In the genomic region with DNA sequence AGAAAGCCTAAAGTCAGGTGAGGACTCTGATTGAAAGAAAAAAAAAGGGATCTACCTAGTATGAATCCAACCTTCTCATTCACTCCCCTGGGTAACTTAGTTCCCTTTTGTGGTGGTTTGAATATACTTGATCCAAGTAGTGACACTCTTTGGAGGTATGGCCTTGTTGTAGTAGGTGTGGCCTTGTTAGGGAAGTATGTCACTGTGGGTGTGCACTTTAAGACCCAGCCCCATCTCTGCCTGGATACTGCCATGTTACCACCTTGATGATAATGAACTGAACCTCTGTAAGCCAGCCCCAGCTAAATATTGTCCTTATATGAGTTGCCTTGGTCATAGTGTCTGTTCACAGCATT, we compare ENCODE assay signal across 27 mouse cellular contexts.
DNase-seq lines count a peak whose midpoint lies in the region; ATAC-seq and TF ChIP-seq lines count a peak whose summit lies in the region.
"Had no signal": no experiment of that assay in that cellular context is flagged by ENCODE, and none has a peak within 500 bp of the region (broad histone marks: within the 10 kb centered on the region; RNA-seq: fewer than 3 reads in every experiment).

No protein-coding gene starts in this region.

- TF ChIP-seq EP300 in CH12.LX (IDR thresholded peaks at IDR 0.05; ENCODE audit: low read length) = no peak

- no peak for TF ChIP-seq CTCF in CH12.LX (conservative IDR thresholded peaks at IDR 0.05 in 1 of 2, IDR thresholded peaks at IDR 0.05 in 1 of 2; ENCODE audit: low read depth in 2 of 2, low read length in 2 of 2)

- no peaks in the 10 kb centered on the region for H3K79me2 ChIP-seq in CH12.LX (replicated peaks; ENCODE audit: control insufficient read depth, extremely low read depth, insufficient read depth, poor library complexity, severe bottlenecking)

- ATAC-seq in granulocyte monocyte progenitor cell, adult 5-6 weeks (replicated peaks; ENCODE audit: poor library complexity, severe bottlenecking) = peak; percentile 48
- peak; percentile 74 for ATAC-seq in neutrophil, adult 5-6 weeks (ENCODE audit: extremely low read depth, insufficient number of reproducible peaks, low FRiP score, poor library complexity, severe bottlenecking)
- ATAC-seq: CD4-positive, CD25-positive, alpha-beta regulatory T cell, adult 4 months; forebrain, embryonic 13.5 days; forebrain, embryonic 16.5 days; hindbrain, postnatal 0 days; inflammation-experienced regulatory T-cells, adult 6 months; intestine, embryonic 16.5 days; Patski had no signal

- no peak overlapping the region for H3K4me2 ChIP-seq in CH12.LX (ENCODE audit: insufficient read depth, low read depth, poor library complexity, severe bottlenecking)
- H3K4me2 ChIP-seq: forebrain, embryonic 13.5 days; heart, embryonic 12.5 days; heart, embryonic 15.5 days; hindbrain, embryonic 14.5 days had no signal

- TF ChIP-seq POLR2A in CH12.LX (IDR thresholded peaks at IDR 0.05; ENCODE audit: low read depth, low read length) = no peak

- H3K9ac ChIP-seq in CH12.LX (ENCODE audit: insufficient read depth, low read depth) = no peak overlapping the region
- H3K9ac ChIP-seq: forebrain, embryonic 13.5 days; heart, embryonic 12.5 days; heart, embryonic 15.5 days; hindbrain, embryonic 14.5 days had no signal

- H3K36me3 ChIP-seq in CH12.LX (replicated peaks in 1 of 2; ENCODE audit: control insufficient read depth in 1 of 2, insufficient read depth in 1 of 2, low read length in 1 of 2) = no peaks in the 10 kb centered on the region
- H3K36me3 ChIP-seq: forebrain, embryonic 10.5 days; heart, embryonic 12.5 days; heart, embryonic 15.5 days had no signal

- DNase-seq in CH12.LX (ENCODE audit: extremely low read depth) = peak; percentile 7
- no peak for DNase-seq in right cerebral cortex, postnatal 36 days (ENCODE audit: low spot score in 2 of 2)
- no peak for DNase-seq in heart, postnatal 25 days (ENCODE audit: low spot score)
- DNase-seq in embryo, embryonic 10 days (ENCODE audit: low spot score) = no peak
- DNase-seq: adrenal gland, postnatal 10 days; adrenal gland, postnatal 36 days; cerebellum, adult 18-20 months; cerebellum, adult 9-10 months; cerebellum, postnatal 14 days; gastrocnemius, adult 2 months; gastrocnemius, postnatal 14 days; heart, adult 18-20 months; heart, postnatal 10 days; heart, postnatal 4 days had no signal

- H3K9me3 ChIP-seq in CH12.LX (replicated peaks; ENCODE audit: low read length) = no peaks in the 10 kb centered on the region
- H3K9me3 ChIP-seq: forebrain, embryonic 10.5 days; forebrain, embryonic 13.5 days; heart, embryonic 12.5 days; heart, embryonic 15.5 days had no signal

- H3K4me1 ChIP-seq in CH12.LX (ENCODE audit: control insufficient read depth in 1 of 2, insufficient read depth in 2 of 2) = peaks cover under 1 to 6% of the 10 kb centered on the region in 2 experiments; a peak in 2 of 4 replicates
- H3K4me1 ChIP-seq: forebrain, embryonic 10.5 days; forebrain, embryonic 13.5 days; heart, embryonic 12.5 days had no signal

- intact Hi-C loops in heart, postnatal 25 days (cut with DNase I) = no loop called here

- dilution Hi-C loops in CH12.LX (cut with MboI; ENCODE audit: extremely low pct_ligation_motif_present, extremely low pct_unique_long_range_greater_than_20kb, low sequenced_read_pairs) = no loop called here

- H3K27me3 ChIP-seq in CH12.LX (replicated peaks) = no peaks in the 10 kb centered on the region
- H3K27me3 ChIP-seq: forebrain, embryonic 13.5 days; heart, embryonic 12.5 days; heart, embryonic 15.5 days; Patski had no signal

- in situ Hi-C loops in CH12.LX (cut with MboI; ENCODE audit: low pct_ligation_motif_present, low pct_unique_long_range_greater_than_20kb, low sequenced_read_pairs) = no loop called here

- H3K4me3 ChIP-seq in CH12.LX (replicated peaks in 1 of 3; ENCODE audit: low read depth in 2 of 3, low read length in 2 of 3, poor library complexity in 1 of 3) = no peak overlapping the region
- H3K4me3 ChIP-seq: forebrain, embryonic 10.5 days; forebrain, embryonic 13.5 days; gastrocnemius, adult 2 months; heart, embryonic 12.5 days; heart, embryonic 15.5 days had no signal

- TF ChIP-seq RAD21 in CH12.LX (IDR thresholded peaks at IDR 0.05; ENCODE audit: low read depth, low read length) = no peak

- H3K27ac ChIP-seq in CH12.LX (ENCODE audit: insufficient read depth, low read depth) = no peak overlapping the region
- H3K27ac ChIP-seq: forebrain, embryonic 10.5 days; forebrain, embryonic 13.5 days; gastrocnemius, adult 2 months; heart, embryonic 15.5 days; hindbrain, embryonic 14.5 days; hindbrain, postnatal 0 days had no signal

TF ChIP-seq in CH12.LX, 34 proteins besides CTCF, POLR2A, EP300 and RAD21:
- no peak for TF ChIP-seq IRF4 (IDR thresholded peaks at IDR 0.05; ENCODE audit: low read depth, low read length)
- no peak for TF ChIP-seq UBTF (IDR thresholded peaks at IDR 0.05; ENCODE audit: low read depth, low read length)
- no peak for TF ChIP-seq MYC (IDR thresholded peaks at IDR 0.05; ENCODE audit: low read depth, low read length)
- TF ChIP-seq ETS1 (conservative IDR thresholded peaks at IDR 0.05; ENCODE audit: low read depth, low read length) = no peak
- no peak for TF ChIP-seq SMC3 (IDR thresholded peaks at IDR 0.05; ENCODE audit: low read depth, low read length)
- no peak for TF ChIP-seq SIN3A (IDR thresholded peaks at IDR 0.05; ENCODE audit: low read length)
- TF ChIP-seq ZC3H11A (IDR thresholded peaks at IDR 0.05; ENCODE audit: low read depth, low read length) = no peak
- TF ChIP-seq JUND (conservative IDR thresholded peaks at IDR 0.05; ENCODE audit: low read depth, low read length) = no peak
- no peak for TF ChIP-seq MAZ (IDR thresholded peaks at IDR 0.05; ENCODE audit: low read depth, low read length)
- TF ChIP-seq HCFC1 (IDR thresholded peaks at IDR 0.05; ENCODE audit: low read depth, low read length) = no peak
- no peak for TF ChIP-seq ZMIZ1 (IDR thresholded peaks at IDR 0.05; ENCODE audit: low read depth, low read length)
- no peak for TF ChIP-seq ELF1 (IDR thresholded peaks at IDR 0.05; ENCODE audit: low read depth, low read length)
- no peak for TF ChIP-seq NELFE (IDR thresholded peaks at IDR 0.05; ENCODE audit: low read depth, low read length)
- TF ChIP-seq CHD2 (IDR thresholded peaks at IDR 0.05; ENCODE audit: low read length) = no peak
- no peak for TF ChIP-seq GABPA (IDR thresholded peaks at IDR 0.05; ENCODE audit: insufficient replicate concordance, low read depth, low read length)
- no peak for TF ChIP-seq JUN (IDR thresholded peaks at IDR 0.05; ENCODE audit: insufficient read depth, low read depth, low read length)
- TF ChIP-seq BHLHE40 (IDR thresholded peaks at IDR 0.05; ENCODE audit: low read depth, low read length) = no peak
- TF ChIP-seq ZKSCAN1 (IDR thresholded peaks at IDR 0.05; ENCODE audit: borderline replicate concordance, low read depth, low read length) = no peak
- no peak for TF ChIP-seq PAX5 (IDR thresholded peaks at IDR 0.05; ENCODE audit: low read length)
TF ChIP-seq in CH12.LX: peak in this region for 0.
